Mouse (Mus musculus) limb, embryonic 13.5 days (tissue): ENCODE results near the gene Il6. TPM values are rescaled to one million over a fixed set of nuclear protein-coding genes. Genes with fewer than 3 reads are reported as not detected.
"Not testable (repeated sequence)": the region's sequence is repeated elsewhere in the genome, so short reads cannot be mapped to it uniquely, and the experiment has no call there.

Source experiments
- ATAC-seq: fragments of 200-750 bp; cut with Nextera tagmentation; 2 replicates; pipeline ENCODE4 v1.8.0; 2017; ENCODE audit warnings: low read depth, moderate number of reproducible peaks, moderate TSS enrichment; ENCODE audit not compliant: low FRiP score
- H3K27ac ChIP-seq: fragments of 300-500 bp; sonication (generic); 2 replicates; pipeline ENCODE4 v1.5.1; 2015; ENCODE audit warnings: inconsistent platforms, mild to moderate bottlenecking, moderate library complexity
- H3K27me3 ChIP-seq: fragments of 300-500 bp; sonication (generic); 2 replicates; pipeline ENCODE4 v1.6.1; 2015; ENCODE audit warnings: mild to moderate bottlenecking, inconsistent platforms
- H3K36me3 ChIP-seq: fragments of 300-500 bp; sonication (generic); 2 replicates; pipeline ENCODE4 v1.6.1; 2015; ENCODE audit warnings: inconsistent platforms, mild to moderate bottlenecking, moderate library complexity
- H3K4me1 ChIP-seq: fragments of 300-500 bp; sonication (generic); 2 replicates; pipeline ENCODE4 v1.6.1; 2015; ENCODE audit warnings: inconsistent platforms
- H3K4me2 ChIP-seq: fragments of 300-500 bp; sonication (generic); replicated peaks from 2 replicates; pipeline ENCODE4 v1.6.1; 2015; ENCODE audit warnings: inconsistent platforms, mild to moderate bottlenecking, moderate library complexity
- H3K4me3 ChIP-seq: fragments of 300-500 bp; sonication (generic); 2 replicates; pipeline ENCODE4 v1.5.1; 2015; ENCODE audit warnings: moderate library complexity, mild to moderate bottlenecking, inconsistent platforms
- H3K9ac ChIP-seq: fragments of 300-500 bp; sonication (generic); 2 replicates; pipeline ENCODE4 v1.6.1; 2015; ENCODE audit warnings: mild to moderate bottlenecking, inconsistent platforms
- H3K9me3 ChIP-seq: fragments of 300-500 bp; sonication (generic); 2 replicates; pipeline ENCODE4 v1.6.1; 2016; ENCODE audit warnings: inconsistent platforms
- WGBS: fragments of 180-500 bp; shearing (Covaris S2); methylation state at CpG from one replicate; pipeline ENCODE4 v1.1.7; 2015; 5-methylcytosine and 5-hydroxymethylcytosine counted together
- polyA plus RNA-seq: library from polyadenylated mRNA; unstranded; fragments of >200 nt; fragmentation: Nextera tagmentation; extraction: Ambion mirVana; gene quantifications from 2 replicates; pipeline ENCODE4 v1.2.1, GENCODE M21; 2015

The Il6 gene
- polyA plus RNA-seq = 0.15 and 0.22 TPM in 2 replicates

DNA sequence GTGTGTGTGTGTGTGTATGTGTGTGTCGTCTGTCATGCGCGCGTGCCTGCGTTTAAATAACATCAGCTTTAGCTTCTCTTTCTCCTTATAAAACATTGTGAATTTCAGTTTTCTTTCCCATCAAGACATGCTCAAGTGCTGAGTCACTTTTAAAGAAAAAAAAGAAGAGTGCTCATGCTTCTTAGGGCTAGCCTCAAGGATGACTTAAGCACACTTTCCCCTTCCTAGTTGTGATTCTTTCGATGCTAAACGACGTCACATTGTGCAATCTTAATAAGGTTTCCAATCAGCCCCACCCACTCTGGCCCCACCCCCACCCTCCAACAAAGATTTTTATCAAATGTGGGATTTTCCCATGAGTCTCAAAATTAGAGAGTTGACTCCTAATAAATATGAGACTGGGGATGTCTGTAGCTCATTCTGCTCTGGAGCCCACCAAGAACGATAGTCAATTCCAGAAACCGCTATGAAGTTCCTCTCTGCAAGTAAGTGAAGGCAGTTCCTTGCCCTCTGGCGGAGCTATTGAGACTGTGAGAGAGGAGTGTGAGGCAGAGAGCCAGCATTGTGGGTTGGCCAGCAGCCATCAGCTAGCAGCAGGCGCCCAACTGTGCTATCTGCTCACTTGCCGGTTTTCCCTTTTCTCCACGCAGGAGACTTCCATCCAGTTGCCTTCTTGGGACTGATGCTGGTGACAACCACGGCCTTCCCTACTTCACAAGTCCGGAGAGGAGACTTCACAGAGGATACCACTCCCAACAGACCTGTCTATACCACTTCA lies at the start of gene Il6:
TSS of gene Il6 (plus strand) at position 389 of the 778 bp plus-strand sequence.
- 56% methylated on average over 16 of the region's 16 CpGs for WGBS
- H3K4me1 ChIP-seq = peaks cover 4% of the 10 kb centered on the region; the same call in 1 of the 2 replicates
- H3K27ac ChIP-seq = no peak within 1 kb of the TSS
- no peaks in the 10 kb centered on the region for H3K36me3 ChIP-seq
- no peak within 1 kb of the TSS for H3K4me2 ChIP-seq
- no peaks in the 10 kb centered on the region for H3K27me3 ChIP-seq
- no peaks in the 10 kb centered on the region for H3K9me3 ChIP-seq
- no peak within 1 kb of the TSS for H3K4me3 ChIP-seq
- ATAC-seq = peak; percentile 73; the same call in 1 of the 2 replicates
- no peak within 1 kb of the TSS for H3K9ac ChIP-seq

DNA sequence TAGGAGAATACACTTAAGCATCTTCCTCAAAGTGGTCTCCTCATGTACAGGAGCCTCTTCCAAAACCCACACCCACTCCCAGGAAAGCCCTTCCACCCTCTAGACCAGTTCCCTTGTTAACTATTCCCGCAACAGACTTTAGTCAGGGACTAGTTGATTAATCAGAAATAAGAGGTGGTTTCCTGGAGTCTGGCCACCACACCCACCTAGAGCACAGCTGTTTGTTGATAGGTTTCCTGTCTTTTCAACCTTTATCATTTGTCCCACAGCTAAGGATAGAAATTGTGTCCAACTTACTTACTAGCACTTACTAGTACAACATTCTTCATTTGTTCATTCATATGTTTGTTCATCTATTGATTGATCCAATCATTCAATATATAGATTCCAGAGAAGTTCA lies 49.4 kb upstream of the Il6 start:
- Histone ChIP-seq H3K9me3 (no peaks in the 10 kb centered on the region), H3K4me3 (no peak overlapping the region), H3K27ac (no peak overlapping the region), H3K27me3 (no peaks in the 10 kb centered on the region), H3K4me2 (no peak overlapping the region), H3K36me3 (no peaks in the 10 kb centered on the region), H3K9ac (no peak overlapping the region), H3K4me1 (no peaks in the 10 kb centered on the region)
- WGBS = 78% methylated on average over 1 of the region's 1 CpGs
- ATAC-seq = no peak

DNA sequence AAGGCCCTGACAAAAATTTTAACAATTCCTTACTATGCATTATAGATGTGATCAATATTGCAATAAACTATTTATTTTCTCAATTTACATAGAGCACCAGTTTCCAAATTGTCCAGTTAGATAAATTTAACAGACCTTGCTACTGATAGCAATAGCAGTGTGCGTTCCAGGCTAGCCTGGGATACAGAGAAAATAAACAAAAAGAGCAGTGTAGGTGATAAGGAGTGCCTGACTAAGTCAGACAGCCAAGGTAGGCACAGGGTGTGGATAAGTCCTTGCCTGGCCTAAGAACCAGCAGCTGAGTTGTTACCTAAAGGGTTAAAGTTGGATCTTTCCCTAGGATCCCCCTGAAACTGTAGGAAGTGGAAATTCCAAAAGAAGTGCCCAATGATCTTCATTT lies 42.7 kb upstream of the Il6 start:
- Histone ChIP-seq H3K36me3 (no peaks in the 10 kb centered on the region), H3K27ac (no peak overlapping the region), H3K9me3 (no peaks in the 10 kb centered on the region), H3K4me3 (no peak overlapping the region), H3K4me2 (no peak overlapping the region), H3K27me3 (no peaks in the 10 kb centered on the region), H3K4me1 (no peaks in the 10 kb centered on the region), H3K9ac (no peak overlapping the region)
- WGBS = 64% methylated on average over 1 of the region's 1 CpGs
- ATAC-seq = no peak

DNA sequence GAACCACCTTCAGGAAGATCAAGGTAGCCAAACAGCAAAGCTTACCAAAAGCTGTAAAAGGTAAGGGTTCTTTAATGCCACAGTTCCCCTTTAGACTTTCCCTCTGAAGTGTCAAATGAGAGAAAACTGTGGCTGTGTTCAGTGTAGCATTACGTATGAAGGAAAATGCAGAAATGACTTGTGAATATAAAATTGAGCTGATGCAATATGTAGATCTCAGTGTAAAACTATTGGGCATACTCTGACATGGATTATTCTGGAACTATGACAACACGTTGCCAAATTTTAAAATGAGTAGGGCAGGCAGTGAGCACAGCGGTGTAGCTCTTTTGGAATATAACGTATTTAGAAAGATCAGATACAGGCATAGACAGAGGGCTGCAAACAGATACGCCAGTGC lies 40.1 kb upstream of the Il6 start:
- no peaks in the 10 kb centered on the region for H3K27me3 ChIP-seq
- 83% methylated on average over 5 of the region's 5 CpGs for WGBS
- H3K4me1 ChIP-seq = no peaks in the 10 kb centered on the region
- no peaks in the 10 kb centered on the region for H3K36me3 ChIP-seq
- H3K9me3 ChIP-seq = no peaks in the 10 kb centered on the region
- no peak overlapping the region for H3K4me2 ChIP-seq
- ATAC-seq = no peak
- no peak overlapping the region for H3K4me3 ChIP-seq
- H3K9ac ChIP-seq = no peak overlapping the region
- no peak overlapping the region for H3K27ac ChIP-seq

DNA sequence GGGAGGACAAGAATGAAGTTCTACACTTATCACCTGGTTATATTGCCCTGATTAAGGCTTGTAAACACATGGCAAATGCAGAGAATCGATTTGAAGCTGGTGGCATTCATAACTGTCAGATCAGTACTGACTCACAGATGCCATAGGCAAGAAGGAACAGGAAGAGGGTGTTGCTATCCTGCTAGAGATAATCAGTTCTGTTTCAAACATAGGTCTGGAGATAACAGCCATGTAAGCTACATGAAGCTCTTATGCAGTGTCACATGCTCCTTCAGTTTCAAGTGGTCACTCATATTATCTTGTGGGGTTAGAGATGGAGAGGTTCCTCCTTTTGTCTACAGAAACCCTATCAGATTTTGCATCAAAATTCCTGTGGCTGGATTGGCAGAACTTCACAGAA lies 39.4 kb upstream of the Il6 start:
- Histone ChIP-seq H3K4me3 (no peak overlapping the region), H3K36me3 (no peaks in the 10 kb centered on the region), H3K27me3 (no peaks in the 10 kb centered on the region), H3K4me1 (no peaks in the 10 kb centered on the region), H3K27ac (no peak overlapping the region), H3K4me2 (no peak overlapping the region), H3K9ac (no peak overlapping the region), H3K9me3 (no peaks in the 10 kb centered on the region)
- ATAC-seq = no peak
- WGBS = 72% methylated on average over 1 of the region's 1 CpGs

DNA sequence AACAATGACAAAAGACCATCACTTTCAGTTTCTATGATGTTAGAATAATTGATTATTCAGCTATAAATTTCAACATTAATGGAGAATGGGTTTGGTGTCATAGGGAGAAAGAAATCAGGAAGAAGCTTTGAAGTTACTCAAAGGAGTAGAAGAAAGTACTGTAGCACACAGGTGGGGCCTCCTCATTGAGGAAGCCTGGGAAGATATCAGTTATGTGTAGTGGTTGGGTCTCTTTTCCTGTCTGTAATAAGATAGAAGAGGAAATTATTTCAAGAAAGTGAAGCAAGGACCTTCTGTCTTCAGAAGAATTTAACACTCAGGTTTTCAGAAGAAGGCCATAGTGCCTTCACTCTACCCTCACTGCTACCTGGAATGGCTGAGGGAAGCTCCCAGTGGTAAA lies 38.8 kb upstream of the Il6 start:
- no peak overlapping the region for H3K4me3 ChIP-seq
- no peak overlapping the region for H3K4me2 ChIP-seq
- H3K27me3 ChIP-seq = no peaks in the 10 kb centered on the region
- no peaks in the 10 kb centered on the region for H3K9me3 ChIP-seq
- no peak overlapping the region for H3K27ac ChIP-seq
- H3K36me3 ChIP-seq = no peaks in the 10 kb centered on the region
- no peaks in the 10 kb centered on the region for H3K4me1 ChIP-seq
- H3K9ac ChIP-seq = no peak overlapping the region
- no peak for ATAC-seq

DNA sequence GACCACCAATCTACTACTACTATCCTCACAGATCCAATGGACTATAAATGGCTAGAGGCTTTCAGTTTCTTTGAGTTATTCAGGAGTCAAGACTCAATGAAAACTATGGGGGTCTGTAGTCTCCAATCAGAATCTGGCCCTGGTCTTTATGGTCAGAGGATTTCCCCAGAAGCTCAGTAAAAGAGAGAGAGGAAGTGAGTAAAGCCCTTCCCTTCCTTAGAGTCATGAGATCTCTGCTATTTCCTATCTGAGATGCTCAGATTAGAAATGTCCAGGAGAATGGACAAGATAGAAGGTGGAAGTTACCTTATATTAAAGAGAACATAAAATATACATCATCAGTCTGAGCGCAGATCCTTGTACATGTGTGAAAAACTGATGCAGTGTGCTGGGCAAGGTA lies 19.3 kb upstream of the Il6 start:
- H3K27ac ChIP-seq = no peak overlapping the region
- no peaks in the 10 kb centered on the region for H3K4me1 ChIP-seq
- no peak overlapping the region for H3K9ac ChIP-seq
- H3K4me2 ChIP-seq = no peak overlapping the region
- no peaks in the 10 kb centered on the region for H3K27me3 ChIP-seq
- WGBS = 89% methylated on average over 1 of the region's 1 CpGs
- no peaks in the 10 kb centered on the region for H3K9me3 ChIP-seq
- no peak overlapping the region for H3K4me3 ChIP-seq
- ATAC-seq = no peak
- H3K36me3 ChIP-seq = no peaks in the 10 kb centered on the region

DNA sequence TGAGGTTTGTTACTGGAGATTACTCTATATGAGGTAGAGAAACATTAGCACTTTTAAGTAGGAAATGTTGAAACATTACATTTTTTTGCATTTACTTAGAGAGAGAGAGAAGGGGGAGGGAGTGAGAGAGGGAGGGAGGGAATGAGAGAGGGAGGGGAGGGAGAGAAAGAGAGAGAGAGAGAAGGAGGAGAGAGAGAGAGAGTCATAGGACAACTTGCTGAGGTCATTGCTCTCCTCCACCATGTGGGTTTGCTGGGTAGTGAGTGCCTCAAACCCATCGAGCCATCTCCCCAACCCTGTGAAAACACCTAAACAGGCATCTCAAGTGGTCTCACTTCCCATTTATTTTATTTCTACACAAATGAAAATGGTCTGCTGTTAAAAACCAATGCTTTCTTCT lies 18.6 kb upstream of the Il6 start:
- ATAC-seq = no peak
- Histone ChIP-seq H3K27ac (no peak overlapping the region), H3K9me3 (no peaks in the 10 kb centered on the region), H3K4me3 (no peak overlapping the region), H3K4me2 (no peak overlapping the region), H3K27me3 (no peaks in the 10 kb centered on the region), H3K36me3 (no peaks in the 10 kb centered on the region), H3K4me1 (no peaks in the 10 kb centered on the region), H3K9ac (no peak overlapping the region)
- 82% methylated on average over 1 of the region's 1 CpGs for WGBS

DNA sequence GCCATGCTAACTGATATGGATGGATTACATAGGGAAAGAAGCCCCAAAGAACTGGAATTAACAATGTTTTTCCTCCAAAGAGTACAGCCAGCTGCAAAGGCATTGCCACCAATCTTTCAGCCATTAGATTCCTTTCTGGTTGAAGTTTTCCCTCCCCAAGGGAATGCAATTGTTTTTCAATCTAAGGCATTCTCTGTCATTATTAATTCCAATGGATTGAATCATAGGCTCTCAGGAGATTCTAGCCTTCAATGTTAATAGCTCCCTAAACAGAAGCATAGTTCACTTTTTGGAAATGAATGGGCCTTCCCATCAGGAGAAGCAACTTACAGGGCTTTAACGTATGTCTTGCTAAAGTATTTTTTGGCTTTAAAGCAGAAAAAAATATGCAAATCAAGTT lies 15.6 kb upstream of the Il6 start:
- Histone ChIP-seq H3K27me3 (no peaks in the 10 kb centered on the region), H3K27ac (no peak overlapping the region), H3K4me3 (no peak overlapping the region), H3K9ac (no peak overlapping the region), H3K4me1 (no peaks in the 10 kb centered on the region), H3K4me2 (no peak overlapping the region), H3K36me3 (no peaks in the 10 kb centered on the region), H3K9me3 (no peaks in the 10 kb centered on the region)
- WGBS = 84% methylated on average over 1 of the region's 1 CpGs
- no peak for ATAC-seq

DNA sequence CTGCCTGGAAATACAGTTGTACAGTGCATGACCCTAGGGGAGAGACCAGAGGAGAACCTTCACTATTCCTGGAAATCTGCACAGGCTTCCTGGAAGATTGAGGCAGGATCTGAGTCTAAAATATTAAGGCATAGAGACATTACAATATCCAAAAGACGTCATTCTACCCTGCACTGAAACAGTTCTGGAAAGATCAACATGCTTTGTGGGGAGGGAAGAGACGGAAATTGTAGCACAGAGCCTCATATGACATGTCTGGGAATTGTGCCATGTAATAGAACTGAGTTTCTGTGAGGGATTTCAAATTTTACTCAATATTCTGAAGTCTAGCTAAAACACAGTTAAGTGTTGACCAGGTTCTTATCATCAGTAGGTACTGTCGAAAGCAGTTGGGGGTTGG lies 12.0 kb upstream of the Il6 start:
- Histone ChIP-seq H3K4me2 (no peak overlapping the region), H3K4me3 (no peak overlapping the region), H3K27ac (no peak overlapping the region), H3K9me3 (no peaks in the 10 kb centered on the region), H3K27me3 (no peaks in the 10 kb centered on the region), H3K4me1 (no peaks in the 10 kb centered on the region), H3K36me3 (no peaks in the 10 kb centered on the region), H3K9ac (no peak overlapping the region)
- no peak for ATAC-seq
- WGBS = 68% methylated on average over 3 of the region's 3 CpGs

DNA sequence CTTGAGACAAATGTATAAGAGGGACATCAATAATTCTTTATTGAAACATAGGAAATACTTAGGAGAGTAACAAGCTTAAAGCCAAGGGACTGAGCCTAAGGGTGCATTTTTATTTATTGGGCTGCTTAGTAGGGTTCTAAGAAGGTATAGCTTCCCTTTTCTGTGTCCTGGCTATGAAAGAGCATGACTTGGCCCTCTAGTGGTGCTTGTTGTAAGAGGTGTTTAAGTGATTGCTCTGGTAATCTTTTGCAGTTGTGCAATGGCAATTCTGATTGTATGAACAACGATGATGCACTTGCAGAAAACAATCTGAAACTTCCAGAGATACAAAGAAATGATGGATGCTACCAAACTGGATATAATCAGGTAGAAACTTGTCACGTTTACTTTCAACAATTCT lies 1.7 kb downstream of the Il6 start:
- Histone ChIP-seq H3K9me3 (no peaks in the 10 kb centered on the region), H3K4me2 (no peak overlapping the region), H3K27me3 (no peaks in the 10 kb centered on the region), H3K27ac (no peak overlapping the region), H3K9ac (no peak overlapping the region), H3K4me3 (no peak overlapping the region), H3K4me1 (peaks cover 4% of the 10 kb centered on the region; the same call in 1 of the 2 replicates), H3K36me3 (no peaks in the 10 kb centered on the region)
- no peak for ATAC-seq
- WGBS = 62% methylated on average over 2 of the region's 2 CpGs

DNA sequence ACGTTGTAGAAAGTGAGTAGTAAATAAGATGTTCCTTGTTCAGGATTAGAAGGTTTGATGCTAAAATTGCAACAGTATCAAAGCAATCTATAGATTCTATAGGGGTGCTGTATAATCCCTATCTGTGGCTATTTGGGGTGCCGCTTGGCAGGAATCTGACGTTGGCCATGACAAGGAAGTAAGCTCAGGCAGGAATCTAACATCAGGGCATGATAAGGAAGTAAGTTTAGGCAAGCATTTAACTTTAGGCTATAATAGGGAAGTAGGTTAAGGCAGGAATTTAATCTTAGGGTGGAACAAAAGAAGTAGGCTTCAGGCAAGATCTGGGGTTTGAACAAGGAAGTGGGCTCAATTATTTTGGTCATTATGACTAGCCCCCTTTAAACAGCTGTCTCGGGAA lies 22.9 kb downstream of the Il6 start:
- not testable (repeated sequence) for H3K4me3 ChIP-seq, H3K36me3 ChIP-seq, H3K9me3 ChIP-seq, H3K27me3 ChIP-seq, H3K4me2 ChIP-seq, H3K27ac ChIP-seq, H3K9ac ChIP-seq, ATAC-seq, H3K4me1 ChIP-seq
- WGBS = 80% methylated on average over 4 of the region's 4 CpGs

DNA sequence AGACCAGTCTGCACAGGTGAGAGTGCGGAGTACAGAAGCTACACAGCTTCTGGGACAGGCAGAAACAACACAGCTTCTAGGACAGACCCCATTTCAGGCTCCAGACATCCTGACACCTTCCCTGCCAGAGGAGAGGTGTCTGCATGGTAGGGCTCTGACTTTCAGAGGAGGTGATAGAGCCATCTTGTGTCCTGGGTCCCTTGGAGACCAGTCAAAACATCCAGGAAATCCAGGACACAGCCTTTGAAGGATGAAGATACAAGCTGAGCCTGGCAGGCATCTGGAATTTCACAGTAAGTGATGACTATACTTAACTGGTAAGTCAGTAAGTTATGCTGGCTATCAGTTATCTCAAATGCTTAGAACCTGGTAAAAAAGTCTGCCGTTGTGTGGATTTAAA lies 24.2 kb downstream of the Il6 start:
- ATAC-seq, H3K27ac ChIP-seq, H3K27me3 ChIP-seq, H3K4me3 ChIP-seq, H3K4me2 ChIP-seq, H3K36me3 ChIP-seq, H3K9ac ChIP-seq, H3K9me3 ChIP-seq, H3K4me1 ChIP-seq: not testable (repeated sequence)
- 89% methylated on average over 2 of the region's 2 CpGs for WGBS
